Mouse (Mus musculus) forebrain, postnatal 0 days (tissue): ENCODE results near the gene Phlpp1. TPM values are rescaled to one million over a fixed set of nuclear protein-coding genes. Genes with fewer than 3 reads are reported as not detected.

Experiments
- ATAC-seq: fragments of 200-750 bp; cut with Nextera tagmentation; 2 replicates; pipeline ENCODE4 v1.8.0; 2017; ENCODE audit warnings: mild to moderate bottlenecking, moderate library complexity
- DNase-seq: peaks from one replicate; pipeline ENCODE4 v3.0.0-alpha.2; 2015
- H3K27ac ChIP-seq: fragments of 300-500 bp; sonication (generic); 2 replicates; pipeline ENCODE4 v1.5.1; 2014; ENCODE audit warnings: low read depth, mild to moderate bottlenecking, antibody characterized with exemption, low read length, moderate library complexity, mixed read lengths
- H3K27me3 ChIP-seq: fragments of 300-500 bp; sonication (generic); 2 replicates; pipeline ENCODE4 v1.6.1; 2014; ENCODE audit warnings: mild to moderate bottlenecking, low read length, mixed read lengths; ENCODE audit not compliant: insufficient read depth
- H3K36me3 ChIP-seq: fragments of 300-500 bp; sonication (generic); 2 replicates; pipeline ENCODE4 v1.6.1; 2014; ENCODE audit warnings: mild to moderate bottlenecking, moderate library complexity; ENCODE audit not compliant: insufficient read depth
- H3K4me1 ChIP-seq: fragments of 300-500 bp; sonication (generic); 2 replicates; pipeline ENCODE4 v1.6.1; 2014; ENCODE audit warnings: antibody characterized with exemption; ENCODE audit not compliant: insufficient read depth
- H3K4me2 ChIP-seq: fragments of 300-500 bp; sonication (generic); 2 replicates; pipeline ENCODE4 v1.6.1; 2014; ENCODE audit warnings: low read depth, mild to moderate bottlenecking, moderate library complexity
- H3K4me3 ChIP-seq: fragments of 300-500 bp; sonication (generic); 2 replicates; pipeline ENCODE4 v1.5.1; 2014; ENCODE audit warnings: low read depth, low read length, mixed read lengths
- H3K9ac ChIP-seq: fragments of 300-500 bp; sonication (generic); 2 replicates; pipeline ENCODE4 v1.6.1; 2014; ENCODE audit warnings: mild to moderate bottlenecking
- H3K9me3 ChIP-seq: fragments of 300-500 bp; sonication (generic); 2 replicates; pipeline ENCODE4 v1.6.1; 2016; ENCODE audit warnings: low read length
- CTCF ChIP-seq: sonication (generic); IDR thresholded peaks from 2 replicates; pipeline ENCODE4 v1.5.1; 2016; ENCODE audit warnings: antibody characterized with exemption, control low read depth, low read depth
- WGBS: fragments of 180-500 bp; shearing (Covaris S2); extraction: QIAGEN DNeasy Blood & Tissue Kit; methylation state at CpG from one replicate; pipeline ENCODE4 v1.1.7; 2014; 5-methylcytosine and 5-hydroxymethylcytosine counted together
- polyA plus RNA-seq: library from polyadenylated mRNA; unstranded; fragments of >200 nt; fragmentation: Nextera tagmentation; extraction: Ambion mirVana; gene quantifications from 2 replicates; pipeline ENCODE4 v1.2.1, GENCODE M21; 2015
- total RNA-seq: library from RNA; depleted of rRNA; stranded (reverse); fragments of >200 nt; gene quantifications from 2 replicates; pipeline ENCODE4 v1.2.3, GENCODE M21; 2014; rRNA removed

Phlpp1 gene
- total and polyA plus RNA-seq, 2 experiments from 2014 or later, result 5.1 to 32.5 TPM

- no peak overlapping the region for H3K27ac ChIP-seq
- WGBS, result 84% methylated on average over 2 of the region's 2 CpGs
- ATAC-seq, result no peak
- no peaks in the 10 kb centered on the region for H3K9me3 ChIP-seq
- no peak overlapping the region for H3K4me2 ChIP-seq
- TF ChIP-seq CTCF, result no peak
- H3K27me3 ChIP-seq, result no peaks in the 10 kb centered on the region
- no peaks in the 10 kb centered on the region for H3K4me1 ChIP-seq
- no peaks in the 10 kb centered on the region for H3K36me3 ChIP-seq
- no peak overlapping the region for H3K4me3 ChIP-seq
- no peak overlapping the region for H3K9ac ChIP-seq
- no peak for DNase-seq
Measured at GRCm38 (mm10) chr1:106410858-106411257, 239.3 kb downstream of the Phlpp1 start.

- no peaks in the 10 kb centered on the region for H3K27me3 ChIP-seq
- H3K4me2 ChIP-seq, result no peak overlapping the region
- no peaks in the 10 kb centered on the region for H3K4me1 ChIP-seq
- DNase-seq (peak; percentile 81), ATAC-seq (peak; percentile 56)
- H3K36me3 ChIP-seq, result no peaks in the 10 kb centered on the region
- 31% methylated on average over 9 of the region's 9 CpGs for WGBS
- no peak overlapping the region for H3K4me3 ChIP-seq
- TF ChIP-seq CTCF, result peak; percentile 82
- no peak overlapping the region for H3K27ac ChIP-seq
- no peaks in the 10 kb centered on the region for H3K9me3 ChIP-seq
- H3K9ac ChIP-seq, result no peak overlapping the region
Measured at GRCm38 (mm10) chr1:106425128-106425936, 253.8 kb downstream of the Phlpp1 start.

GRCm38 (mm10) chr1:106428170-106428569 lies 256.6 kb downstream of the Phlpp1 start:
- Histone ChIP-seq H3K9me3 (no peaks in the 10 kb centered on the region), H3K36me3 (no peaks in the 10 kb centered on the region), H3K4me3 (no peak overlapping the region), H3K4me1 (no peaks in the 10 kb centered on the region), H3K27ac (no peak overlapping the region), H3K9ac (no peak overlapping the region), H3K4me2 (no peak overlapping the region), H3K27me3 (no peaks in the 10 kb centered on the region)
- TF ChIP-seq CTCF, result no peak
- ATAC-seq, result peak; percentile 58
- DNase-seq, result peak; percentile 47
- WGBS, result 23% methylated on average over 8 of the region's 8 CpGs

- no peaks in the 10 kb centered on the region for H3K4me1 ChIP-seq
- TF ChIP-seq CTCF, result no peak
- H3K9ac ChIP-seq, result no peak overlapping the region
- no peaks in the 10 kb centered on the region for H3K27me3 ChIP-seq
- no peak overlapping the region for H3K4me3 ChIP-seq
- H3K9me3 ChIP-seq, result no peaks in the 10 kb centered on the region
- H3K27ac ChIP-seq, result no peak overlapping the region
- no peaks in the 10 kb centered on the region for H3K36me3 ChIP-seq
- 47% methylated on average over 4 of the region's 4 CpGs for WGBS
- ATAC-seq (no peak), DNase-seq (no peak)
- no peak overlapping the region for H3K4me2 ChIP-seq
Measured at GRCm38 (mm10) chr1:106428580-106428979, 257.0 kb downstream of the Phlpp1 start.

- DNase-seq (no peak), ATAC-seq (no peak)
- Histone ChIP-seq H3K27ac (no peak overlapping the region), H3K4me2 (no peak overlapping the region), H3K36me3 (no peaks in the 10 kb centered on the region), H3K9ac (no peak overlapping the region), H3K4me3 (no peak overlapping the region), H3K27me3 (no peaks in the 10 kb centered on the region), H3K9me3 (no peaks in the 10 kb centered on the region), H3K4me1 (no peaks in the 10 kb centered on the region)
- 70% methylated on average over 2 of the region's 2 CpGs for WGBS
- TF ChIP-seq CTCF, result no peak
Measured at GRCm38 (mm10) chr1:106433580-106433979, 262.0 kb downstream of the Phlpp1 start.

Other genes starting within 250 kb of the Phlpp1 start
- 11.8 and 14.2 TPM in 2 replicates for gene Zcchc2, start 181.3 kb upstream of the Phlpp1 start, total RNA-seq
- 1.4 and 2.0 TPM in 2 replicates for gene Zcchc2, start 181.3 kb upstream of the Phlpp1 start, polyA plus RNA-seq